Mouse (Mus musculus) embryonic fibroblast, embryonic 13.5 days (primary cell): ENCODE results near the gene Arl2.

ENCODE experiments used
- CTCF ChIP-seq: IDR thresholded peaks from 2 replicates; pipeline ENCODE4 v1.5.1; 2011; ENCODE audit warnings: mild to moderate bottlenecking, control low read depth, low read length, moderate library complexity, borderline replicate concordance; ENCODE audit not compliant: insufficient read depth
- POLR2A ChIP-seq: IDR thresholded peaks from 2 replicates; pipeline ENCODE4 v1.6.1; 2011; ENCODE audit warnings: low read depth, mild to moderate bottlenecking, control low read depth, low read length, moderate library complexity

DNA sequence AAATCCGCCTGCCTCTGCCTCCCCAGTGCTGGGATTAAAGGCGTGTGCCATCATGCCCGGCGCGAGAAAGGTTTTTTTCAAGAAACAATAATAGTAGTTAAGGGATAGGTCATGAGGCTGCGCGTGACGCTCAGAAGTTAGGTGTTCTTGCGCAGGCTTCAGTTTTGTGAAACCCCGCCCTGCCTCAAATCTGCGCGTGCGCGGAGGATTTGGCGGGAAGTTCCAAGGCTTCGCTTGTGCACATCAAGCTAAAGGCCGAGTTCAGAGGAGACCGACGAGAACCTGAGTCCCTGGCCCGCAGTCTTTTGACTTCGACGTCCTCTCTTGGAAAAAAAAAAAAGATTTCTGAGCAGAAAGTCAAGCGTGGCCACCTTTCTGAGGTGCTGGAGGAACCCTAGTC lies 42.8 kb upstream of the Arl2 start, which contains the start of gene Majin:
- TF ChIP-seq CTCF: no peak
- TF ChIP-seq POLR2A: no peak
